Mouse (Mus musculus) midbrain, embryonic 15.5 days (tissue): ENCODE measurements around the gene Ms4a4b. TPM values are rescaled to one million over a fixed set of nuclear protein-coding genes. Genes with fewer than 3 reads are reported as not detected.
"Not testable (repeated sequence)": the region's sequence is repeated elsewhere in the genome, so short reads cannot be mapped to it uniquely, and the experiment has no call there.

Experiments
- ATAC-seq: fragments of 200-750 bp; cut with Nextera tagmentation; replicated peaks from 2 replicates; pipeline ENCODE4 v1.8.0; 2017; ENCODE audit warnings: moderate TSS enrichment
- H3K27ac ChIP-seq: fragments of 300-500 bp; sonication (generic); 2 replicates; pipeline ENCODE4 v1.5.1; 2015; ENCODE audit warnings: mild to moderate bottlenecking, inconsistent platforms
- H3K27me3 ChIP-seq: fragments of 300-500 bp; sonication (generic); replicated peaks from 2 replicates; pipeline ENCODE4 v1.6.1; 2015; ENCODE audit warnings: inconsistent platforms
- H3K36me3 ChIP-seq: fragments of 300-500 bp; sonication (generic); replicated peaks from 2 replicates; pipeline ENCODE4 v1.6.1; 2015; ENCODE audit warnings: inconsistent platforms
- H3K4me1 ChIP-seq: fragments of 300-500 bp; sonication (generic); 2 replicates; pipeline ENCODE4 v1.6.1; 2015; ENCODE audit warnings: inconsistent platforms
- H3K4me2 ChIP-seq: fragments of 300-500 bp; sonication (generic); 2 replicates; pipeline ENCODE4 v1.6.1; 2015; ENCODE audit warnings: inconsistent platforms, mild to moderate bottlenecking, moderate library complexity
- H3K4me3 ChIP-seq: fragments of 300-500 bp; sonication (generic); 2 replicates; pipeline ENCODE4 v1.5.1; 2015; ENCODE audit warnings: mild to moderate bottlenecking, inconsistent platforms
- H3K9ac ChIP-seq: fragments of 300-500 bp; sonication (generic); 2 replicates; pipeline ENCODE4 v1.6.1; 2015; ENCODE audit warnings: mild to moderate bottlenecking, inconsistent platforms
- H3K9me3 ChIP-seq: fragments of 300-500 bp; sonication (generic); 2 replicates; pipeline ENCODE4 v1.6.1; 2016; ENCODE audit warnings: inconsistent platforms
- WGBS: fragments of 180-500 bp; shearing (Covaris S2); methylation state at CpG from one replicate; pipeline ENCODE4 v1.1.7; 2015; ENCODE audit warnings: mixed read lengths; 5-methylcytosine and 5-hydroxymethylcytosine counted together
- polyA plus RNA-seq: library from polyadenylated mRNA; unstranded; fragments of >200 nt; fragmentation: Nextera tagmentation; extraction: Ambion mirVana; gene quantifications from 2 replicates; pipeline ENCODE4 v1.2.1, GENCODE M21; 2015

The Ms4a4b gene
- polyA plus RNA-seq, result 0.25 TPM in 1 of 2 replicates, not detected in the other

DNA sequence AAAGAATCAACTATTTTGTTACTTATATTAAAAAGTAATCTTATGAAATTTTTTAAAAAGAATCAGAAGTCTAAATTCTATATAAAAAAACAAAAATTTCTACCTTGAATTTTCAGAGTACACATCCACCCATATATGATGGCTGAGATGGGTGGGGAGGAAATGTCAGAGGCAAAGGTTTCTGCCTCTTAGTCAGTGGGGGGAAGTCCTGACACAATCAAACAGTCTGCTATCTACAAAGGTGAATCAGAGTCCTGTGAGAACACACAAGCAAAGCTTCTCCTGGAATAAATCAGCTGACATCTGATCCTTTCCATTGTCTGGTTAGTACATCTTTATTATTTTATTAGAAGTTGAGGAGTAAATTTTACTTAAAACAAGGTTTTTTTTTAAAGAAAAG is at the start of gene Ms4a4b:
Gene Ms4a4b (plus strand): TSS at position 216 of the 400 bp plus-strand sequence.
- H3K27ac ChIP-seq, result no peak within 1 kb of the TSS
- H3K4me3 ChIP-seq, result no peak within 1 kb of the TSS
- H3K27me3 ChIP-seq, result no peaks in the 10 kb centered on the region
- no peak for ATAC-seq
- H3K9ac ChIP-seq, result no peak within 1 kb of the TSS
- no peaks in the 10 kb centered on the region for H3K36me3 ChIP-seq
- no peak within 1 kb of the TSS for H3K4me2 ChIP-seq
- H3K4me1 ChIP-seq, result no peaks in the 10 kb centered on the region
- no peaks in the 10 kb centered on the region for H3K9me3 ChIP-seq

DNA sequence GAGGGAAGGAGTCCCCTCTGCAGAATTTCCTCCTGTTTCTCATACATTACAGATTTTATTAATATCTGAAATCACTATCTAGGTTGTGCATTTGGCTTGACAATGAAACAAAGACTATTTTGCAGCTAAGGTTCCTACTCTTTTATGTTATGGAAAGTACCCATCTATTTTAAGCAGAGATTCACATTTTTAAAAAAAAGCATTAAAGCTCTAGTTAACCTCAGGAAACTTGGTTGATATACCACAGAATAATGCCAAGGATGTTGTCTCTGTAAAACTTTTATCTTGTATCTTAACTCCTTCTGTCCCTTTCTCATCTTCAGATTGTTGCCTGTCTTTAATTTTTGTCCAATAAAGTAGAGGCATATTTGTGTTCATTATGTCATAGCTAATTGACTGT is 47.6 kb upstream of the Ms4a4b start:
- H3K27ac ChIP-seq, result no peak overlapping the region
- no peaks in the 10 kb centered on the region for H3K27me3 ChIP-seq
- no peak for ATAC-seq
- no peaks in the 10 kb centered on the region for H3K4me1 ChIP-seq
- no peaks in the 10 kb centered on the region for H3K36me3 ChIP-seq
- H3K4me3 ChIP-seq, result no peak overlapping the region
- H3K9me3 ChIP-seq, result no peaks in the 10 kb centered on the region
- no peak overlapping the region for H3K4me2 ChIP-seq
- no peak overlapping the region for H3K9ac ChIP-seq

DNA sequence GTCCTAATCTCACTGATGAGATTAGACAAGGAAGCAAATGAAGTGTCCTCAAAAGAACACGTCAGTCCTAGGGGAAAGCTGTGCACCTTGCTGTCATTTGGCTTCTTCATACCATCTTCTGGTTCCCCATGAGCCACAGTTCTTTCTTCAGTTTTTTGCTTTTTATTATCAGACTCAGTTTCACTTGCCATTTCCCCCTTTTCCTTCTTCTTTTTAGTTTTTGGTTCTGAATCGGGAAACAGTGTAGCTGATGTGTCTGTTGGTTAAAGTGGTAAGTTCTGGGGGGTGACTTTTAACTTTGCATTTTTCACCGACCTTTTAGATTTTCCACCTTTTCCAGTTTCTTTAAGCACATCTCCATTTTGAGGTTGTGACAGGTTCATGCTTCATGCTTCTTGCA is 38.8 kb upstream of the Ms4a4b start, which contains the start of gene Ms4a4c:
Gene Ms4a4c (plus strand): TSS at position 244 of the 400 bp plus-strand sequence.
- Histone ChIP-seq H3K9ac (no peak within 1 kb of the TSS), H3K4me3 (no peak within 1 kb of the TSS), H3K27me3 (no peaks in the 10 kb centered on the region), H3K4me2 (no peak within 1 kb of the TSS), H3K36me3 (no peaks in the 10 kb centered on the region), H3K27ac (no peak within 1 kb of the TSS), H3K4me1 (no peaks in the 10 kb centered on the region), H3K9me3 (no peaks in the 10 kb centered on the region)
- 78% methylated on average over 3 of the region's 3 CpGs for WGBS
- ATAC-seq, result no peak

DNA sequence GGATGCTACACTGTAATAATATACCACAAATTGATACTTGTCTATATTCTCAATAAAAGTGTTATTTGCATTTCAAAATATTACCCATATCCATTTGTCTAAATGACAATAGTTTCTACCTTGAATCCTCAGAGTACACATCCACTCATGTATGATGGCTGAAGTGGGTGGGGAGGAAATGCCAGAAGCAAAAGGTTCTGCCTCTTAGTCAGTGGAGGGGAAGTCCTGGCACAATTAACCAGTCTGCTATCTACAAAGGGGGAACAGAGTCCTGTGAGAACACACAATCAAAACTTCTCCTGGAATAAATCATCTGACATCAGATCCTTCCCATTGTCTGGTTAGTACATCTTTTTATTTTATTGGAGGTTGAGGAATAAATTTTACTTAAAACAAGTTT is 35.9 kb upstream of the Ms4a4b start:
- no peaks in the 10 kb centered on the region for H3K36me3 ChIP-seq
- no peaks in the 10 kb centered on the region for H3K27me3 ChIP-seq
- H3K4me2 ChIP-seq, result no peak overlapping the region
- no peaks in the 10 kb centered on the region for H3K9me3 ChIP-seq
- H3K4me1 ChIP-seq, result no peaks in the 10 kb centered on the region
- H3K4me3 ChIP-seq, result no peak overlapping the region
- H3K9ac ChIP-seq, result no peak overlapping the region
- H3K27ac ChIP-seq, result no peak overlapping the region
- ATAC-seq, result no peak

DNA sequence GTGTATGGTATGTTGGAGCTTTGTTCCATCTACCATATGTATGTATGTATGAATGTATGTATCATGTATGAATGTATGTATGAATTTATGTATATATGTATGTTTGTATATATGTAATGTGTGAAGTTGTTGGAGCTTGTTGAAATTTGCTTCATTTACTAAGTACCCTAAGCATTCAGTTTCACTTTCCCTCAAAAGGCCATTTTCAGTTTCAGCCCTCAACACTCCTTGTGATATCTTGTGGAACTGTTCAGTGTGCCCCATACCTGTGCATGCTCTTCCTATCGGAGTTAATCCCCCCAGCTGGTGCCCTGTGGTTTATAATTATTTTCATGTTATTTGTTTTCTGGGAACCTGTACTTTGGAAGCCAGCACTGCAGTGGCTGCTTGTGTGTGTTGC is 34.8 kb upstream of the Ms4a4b start:
- no peaks in the 10 kb centered on the region for H3K27me3 ChIP-seq
- no peak for ATAC-seq
- H3K9ac ChIP-seq, result no peak overlapping the region
- H3K9me3 ChIP-seq, result no peaks in the 10 kb centered on the region
- no peak overlapping the region for H3K4me2 ChIP-seq
- no peak overlapping the region for H3K27ac ChIP-seq
- H3K36me3 ChIP-seq, result no peaks in the 10 kb centered on the region
- H3K4me1 ChIP-seq, result no peaks in the 10 kb centered on the region
- no peak overlapping the region for H3K4me3 ChIP-seq
- WGBS, result 89% methylated on average over 1 of the region's 1 CpGs

DNA sequence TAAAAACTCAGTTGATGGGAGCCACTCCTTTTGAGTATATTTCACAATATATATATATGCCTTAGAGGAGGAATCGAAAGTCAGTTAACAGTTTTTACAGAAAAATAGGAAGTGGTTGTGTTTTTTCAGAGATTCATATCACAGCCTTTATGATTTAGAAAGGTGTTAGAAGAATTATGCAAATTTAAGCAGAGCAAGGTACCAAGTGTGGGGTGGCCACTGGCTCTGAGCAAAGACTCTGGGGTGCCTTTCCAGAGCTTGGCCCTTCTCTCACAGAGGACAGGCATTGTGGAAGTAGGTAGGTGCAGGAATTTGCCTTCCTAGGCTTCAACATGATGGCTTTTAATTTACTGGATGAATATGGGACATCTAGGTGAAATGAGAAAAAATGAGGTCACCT is 31.7 kb upstream of the Ms4a4b start:
- H3K4me2 ChIP-seq, result no peak overlapping the region
- no peak overlapping the region for H3K27ac ChIP-seq
- 85% methylated on average over 1 of the region's 1 CpGs for WGBS
- H3K4me3 ChIP-seq, result no peak overlapping the region
- ATAC-seq, result no peak
- no peaks in the 10 kb centered on the region for H3K27me3 ChIP-seq
- H3K9ac ChIP-seq, result no peak overlapping the region
- H3K9me3 ChIP-seq, result no peaks in the 10 kb centered on the region
- no peaks in the 10 kb centered on the region for H3K4me1 ChIP-seq
- no peaks in the 10 kb centered on the region for H3K36me3 ChIP-seq

DNA sequence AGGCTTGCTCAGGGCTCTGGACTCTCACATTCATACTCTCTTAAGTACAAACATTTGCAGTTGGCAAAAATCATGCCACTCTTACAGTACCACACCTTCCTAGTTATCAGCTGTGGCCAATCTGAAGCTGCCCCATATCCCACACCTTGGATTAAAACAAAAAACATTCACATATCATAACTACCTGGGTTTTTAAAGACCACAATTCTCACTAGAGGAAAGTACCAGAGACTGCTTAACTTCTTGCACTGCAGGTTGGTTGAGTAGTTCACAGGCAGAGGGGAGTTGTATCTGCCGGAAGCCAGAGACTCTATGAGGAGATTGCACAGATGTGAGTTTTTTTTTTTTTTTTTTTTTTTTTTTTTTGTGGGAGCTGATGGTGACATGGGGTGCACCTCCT is 29.3 kb upstream of the Ms4a4b start:
- 95% methylated on average over 1 of the region's 1 CpGs for WGBS
- Histone ChIP-seq H3K27me3 (no peaks in the 10 kb centered on the region), H3K27ac (no peak overlapping the region), H3K9me3 (no peaks in the 10 kb centered on the region), H3K4me2 (no peak overlapping the region), H3K4me1 (no peaks in the 10 kb centered on the region), H3K9ac (no peak overlapping the region), H3K36me3 (no peaks in the 10 kb centered on the region), H3K4me3 (no peak overlapping the region)
- ATAC-seq, result no peak

DNA sequence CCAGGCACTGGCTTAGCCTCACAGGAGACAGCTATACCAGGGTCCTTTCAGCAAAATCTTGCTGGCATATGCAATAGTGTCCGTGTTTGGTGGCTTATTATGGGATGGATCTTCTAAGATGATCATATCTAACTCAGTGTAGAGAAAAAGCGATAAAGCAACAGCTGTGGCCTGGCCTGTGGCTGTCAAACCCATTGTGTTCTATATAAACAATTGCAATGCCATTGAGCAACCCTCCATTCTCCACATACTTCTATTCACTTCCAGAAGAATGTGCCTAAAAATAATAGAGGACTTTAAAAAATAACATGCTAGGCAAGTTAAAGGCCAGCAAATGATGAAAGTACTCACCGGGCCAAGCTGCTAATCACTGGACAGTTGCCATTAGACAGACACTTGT is 27.8 kb upstream of the Ms4a4b start:
- WGBS, result 79% methylated on average over 3 of the region's 3 CpGs
- no peaks in the 10 kb centered on the region for H3K36me3 ChIP-seq
- no peak overlapping the region for H3K9ac ChIP-seq
- H3K4me3 ChIP-seq, result no peak overlapping the region
- no peaks in the 10 kb centered on the region for H3K4me1 ChIP-seq
- ATAC-seq, result no peak
- no peaks in the 10 kb centered on the region for H3K9me3 ChIP-seq
- H3K27ac ChIP-seq, result no peak overlapping the region
- H3K27me3 ChIP-seq, result no peaks in the 10 kb centered on the region
- H3K4me2 ChIP-seq, result no peak overlapping the region

DNA sequence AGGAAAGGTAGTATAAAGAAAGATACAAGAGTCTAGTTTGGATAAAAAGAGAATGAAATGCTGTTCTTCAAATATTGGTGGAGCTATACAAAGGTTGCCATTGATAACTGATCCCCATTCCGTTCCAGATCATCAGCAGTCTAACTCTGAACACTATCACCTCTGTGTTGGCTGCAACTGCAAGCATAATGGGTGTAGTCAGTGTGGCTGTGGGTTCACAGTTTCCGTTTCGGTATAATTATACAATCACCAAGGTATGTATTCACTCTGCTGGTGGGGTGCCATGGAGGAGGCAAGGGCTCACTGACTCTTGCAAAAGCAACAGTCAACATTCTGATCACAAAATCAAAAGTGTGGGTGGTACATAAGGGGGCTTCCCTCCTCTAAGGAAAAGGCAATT is 24.5 kb upstream of the Ms4a4b start:
- H3K4me1 ChIP-seq, H3K9ac ChIP-seq, H3K4me3 ChIP-seq, H3K27ac ChIP-seq, H3K9me3 ChIP-seq, H3K36me3 ChIP-seq, ATAC-seq, H3K4me2 ChIP-seq, H3K27me3 ChIP-seq: not testable (repeated sequence)
- 80% methylated on average over 3 of the region's 3 CpGs for WGBS

DNA sequence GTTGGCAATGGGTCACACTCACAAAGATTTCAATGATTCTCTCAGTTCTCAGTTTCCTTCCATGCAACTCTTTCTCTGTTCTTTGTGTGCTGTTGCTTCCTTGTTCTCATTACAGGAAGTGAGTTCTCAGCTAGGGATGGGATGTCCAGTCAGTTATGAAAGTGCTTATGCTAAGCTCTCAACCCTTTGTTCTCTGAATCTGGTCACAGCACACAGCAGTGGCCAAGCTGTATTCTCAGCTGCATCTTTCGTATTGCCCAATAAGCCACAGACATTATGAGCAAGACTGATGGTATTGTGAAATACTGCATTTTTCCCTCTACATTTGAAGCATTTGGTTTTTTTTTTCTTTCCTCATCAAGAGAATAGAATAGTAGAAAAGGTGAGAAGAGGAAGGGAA is 12.1 kb upstream of the Ms4a4b start:
- H3K9me3 ChIP-seq, H3K27ac ChIP-seq, ATAC-seq, H3K4me1 ChIP-seq, H3K27me3 ChIP-seq, H3K4me3 ChIP-seq, H3K4me2 ChIP-seq, H3K36me3 ChIP-seq, H3K9ac ChIP-seq: not testable (repeated sequence)
- 93% methylated on average over 1 of the region's 1 CpGs for WGBS

DNA sequence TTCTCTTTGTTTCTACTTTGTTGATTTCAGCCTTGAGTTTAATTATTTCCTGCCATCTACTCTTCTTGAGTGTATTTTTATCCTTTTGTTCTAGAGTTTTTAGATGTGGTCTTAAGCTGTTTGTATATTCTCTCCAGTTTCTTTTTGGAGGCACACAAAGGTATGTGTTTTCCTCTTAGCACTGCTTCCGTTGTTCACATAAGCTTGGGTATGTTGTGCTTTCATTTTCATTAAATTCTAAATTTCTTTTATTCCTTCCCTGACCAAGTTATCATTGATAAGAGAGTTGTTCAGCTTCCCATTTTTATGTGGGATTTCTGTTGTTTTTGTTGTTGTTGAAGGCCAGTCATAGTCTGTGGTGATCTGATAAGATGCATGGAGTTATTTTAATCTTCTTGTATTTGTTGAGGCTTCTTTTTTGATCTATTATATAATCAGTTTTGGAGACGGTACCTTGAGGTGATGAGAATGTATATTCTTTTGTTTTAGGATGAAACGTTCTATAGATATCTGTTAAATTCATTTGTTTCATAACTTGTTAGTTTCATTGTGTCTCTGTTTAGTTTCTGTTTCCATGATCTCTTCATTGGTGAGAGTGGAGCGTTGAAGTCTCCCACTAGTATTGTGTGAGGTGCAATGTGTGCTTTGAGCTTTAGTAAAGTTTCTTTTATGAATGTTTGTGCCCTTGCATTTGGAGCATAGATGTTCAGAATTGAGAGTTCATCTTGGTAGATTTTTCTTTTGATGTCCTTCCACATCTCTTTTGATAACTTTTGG is 8.1 kb upstream of the Ms4a4b start:
- Histone ChIP-seq H3K9me3 (no peaks in the 10 kb centered on the region), H3K27ac (no peak overlapping the region), H3K4me1 (no peaks in the 10 kb centered on the region), H3K9ac (no peak overlapping the region), H3K27me3 (no peaks in the 10 kb centered on the region), H3K4me3 (no peak overlapping the region), H3K36me3 (no peaks in the 10 kb centered on the region), H3K4me2 (no peak overlapping the region)
- 86% methylated on average over 4 of the region's 4 CpGs for WGBS
- ATAC-seq, result no peak

DNA sequence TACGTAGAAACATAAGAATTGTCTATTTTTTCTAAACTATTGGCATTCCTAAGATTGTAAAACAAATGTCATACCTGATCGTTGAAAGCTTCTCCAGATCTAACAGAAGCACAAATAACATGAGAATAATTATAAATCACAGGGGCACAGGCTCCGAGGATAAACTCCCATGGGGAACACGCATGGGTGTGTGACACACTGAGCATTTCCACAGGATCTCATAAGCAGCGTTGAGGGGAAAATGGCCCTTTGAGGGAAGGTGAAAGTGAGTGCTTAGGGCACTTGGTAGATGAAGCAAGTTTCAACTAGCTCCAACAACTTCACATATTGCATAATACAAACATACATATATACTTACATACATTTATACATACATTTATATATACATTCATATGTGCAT is 611 bp downstream of the Ms4a4b start:
- Histone ChIP-seq H3K4me1 (no peaks in the 10 kb centered on the region), H3K9me3 (no peaks in the 10 kb centered on the region), H3K27me3 (no peaks in the 10 kb centered on the region), H3K9ac (no peak overlapping the region), H3K4me3 (no peak overlapping the region), H3K36me3 (no peaks in the 10 kb centered on the region), H3K27ac (no peak overlapping the region), H3K4me2 (no peak overlapping the region)
- 89% methylated on average over 5 of the region's 5 CpGs for WGBS
- ATAC-seq, result no peak

DNA sequence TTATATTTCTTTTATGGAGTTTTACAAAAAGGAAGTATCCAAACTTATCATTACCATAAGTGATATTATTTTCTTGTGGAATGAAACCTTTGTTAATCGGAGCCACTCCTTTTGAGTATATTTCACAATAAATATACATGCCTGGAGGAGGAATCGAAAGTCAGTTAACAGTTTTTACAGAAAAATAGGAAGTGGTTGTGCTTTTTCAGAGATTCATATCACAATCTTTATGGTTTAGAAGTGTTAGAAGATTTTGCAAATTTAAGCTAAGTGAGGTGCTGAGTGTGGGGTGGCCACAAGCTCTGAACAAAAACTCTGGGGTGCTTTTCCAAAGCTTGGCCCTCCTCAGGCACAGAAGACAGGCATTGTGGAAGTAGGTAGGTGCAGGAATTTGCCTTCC is 3.9 kb downstream of the Ms4a4b start:
- H3K36me3 ChIP-seq, result no peaks in the 10 kb centered on the region
- no peaks in the 10 kb centered on the region for H3K27me3 ChIP-seq
- H3K4me3 ChIP-seq, result no peak overlapping the region
- WGBS, result 87% methylated on average over 2 of the region's 2 CpGs
- H3K9ac ChIP-seq, result no peak overlapping the region
- no peaks in the 10 kb centered on the region for H3K4me1 ChIP-seq
- H3K27ac ChIP-seq, result no peak overlapping the region
- no peaks in the 10 kb centered on the region for H3K9me3 ChIP-seq
- no peak for ATAC-seq
- H3K4me2 ChIP-seq, result no peak overlapping the region
